Mouse (Mus musculus) forebrain, embryonic 11.5 days (tissue): ENCODE data around the gene Usp34. TPM values are rescaled to one million over a fixed set of nuclear protein-coding genes. Genes with fewer than 3 reads are reported as not detected.
"Not testable (repeated sequence)": the region's sequence is repeated elsewhere in the genome, so short reads cannot be mapped to it uniquely, and the experiment has no call there.

ENCODE experiments used
- ATAC-seq: fragments of 200-750 bp; cut with Nextera tagmentation; replicated peaks from 2 replicates; pipeline ENCODE4 v1.8.0; 2017; ENCODE audit warnings: moderate TSS enrichment; ENCODE audit not compliant: low FRiP score
- DNase-seq: peaks from one replicate; pipeline ENCODE4 v3.0.0-alpha.2; 2017; ENCODE audit warnings: low spot score
- H3K27ac ChIP-seq: fragments of 300-500 bp; sonication (generic); 2 replicates; pipeline ENCODE4 v1.5.1; 2014; ENCODE audit warnings: low read depth, low read length
- H3K27me3 ChIP-seq: fragments of 300-500 bp; sonication (generic); 2 replicates; pipeline ENCODE4 v1.6.1; 2014; ENCODE audit warnings: mild to moderate bottlenecking, low read length, mixed read lengths; ENCODE audit not compliant: control insufficient read depth, insufficient read depth
- H3K36me3 ChIP-seq: fragments of 300-500 bp; sonication (generic); 2 replicates; pipeline ENCODE4 v1.6.1; 2014; ENCODE audit warnings: mild to moderate bottlenecking, low read length, moderate library complexity, mixed read lengths; ENCODE audit not compliant: control insufficient read depth, insufficient read depth
- H3K4me1 ChIP-seq: fragments of 300-500 bp; sonication (generic); replicated peaks from 2 replicates; pipeline ENCODE4 v1.6.1; 2014; ENCODE audit warnings: low read length, mixed read lengths; ENCODE audit not compliant: control insufficient read depth, insufficient read depth
- H3K4me2 ChIP-seq: fragments of 300-500 bp; sonication (generic); 2 replicates; pipeline ENCODE4 v1.6.1; 2014; ENCODE audit warnings: low read depth, mild to moderate bottlenecking, low read length, moderate library complexity, mixed read lengths; ENCODE audit not compliant: severe bottlenecking
- H3K4me3 ChIP-seq: fragments of 300-500 bp; sonication (generic); 2 replicates; pipeline ENCODE4 v1.5.1; 2014; ENCODE audit warnings: low read depth, low read length
- H3K9ac ChIP-seq: fragments of 300-500 bp; sonication (generic); 2 replicates; pipeline ENCODE4 v1.6.1; 2014; ENCODE audit warnings: low read length
- H3K9me3 ChIP-seq: fragments of 300-500 bp; sonication (generic); 2 replicates; pipeline ENCODE4 v1.6.1; 2016; ENCODE audit warnings: low read length, mixed read lengths; ENCODE audit not compliant: control insufficient read depth
- WGBS: fragments of 180-500 bp; shearing (Covaris S2); extraction: QIAGEN DNeasy Blood & Tissue Kit; methylation state at CpG from one replicate; pipeline ENCODE4 v1.1.7; 2014; 5-methylcytosine and 5-hydroxymethylcytosine counted together
- polyA plus RNA-seq: library from polyadenylated mRNA; unstranded; fragments of >200 nt; fragmentation: Nextera tagmentation; extraction: Ambion mirVana; gene quantifications from 2 replicates; pipeline ENCODE4 v1.2.1, GENCODE M21; 2014

Gene Usp34
- polyA plus RNA-seq, 1 experiment from 2014 or later: 32.8 TPM

- H3K27me3 ChIP-seq: no peaks in the 10 kb centered on the region
- DNase-seq: no peak
- H3K4me3 ChIP-seq: no peak overlapping the region
- H3K4me1 ChIP-seq: no peaks in the 10 kb centered on the region
- no peak overlapping the region for H3K27ac ChIP-seq
- ATAC-seq: no peak
- no peak overlapping the region for H3K4me2 ChIP-seq
- no peak overlapping the region for H3K9ac ChIP-seq
- H3K36me3 ChIP-seq: peaks cover 30% of the 10 kb centered on the region
- H3K9me3 ChIP-seq: no peaks in the 10 kb centered on the region
- 92% methylated on average over 4 of the region's 4 CpGs for WGBS
These were observed 22.2 kb upstream of the Usp34 start for GRCm38 (mm10) chr11:23284469-23284868.

GRCm38 (mm10) chr11:23288866-23289265, 17.8 kb upstream of the Usp34 start:
- not testable (repeated sequence) for H3K27me3 ChIP-seq, ATAC-seq, H3K9ac ChIP-seq, H3K4me1 ChIP-seq, H3K9me3 ChIP-seq, H3K27ac ChIP-seq, DNase-seq, H3K4me2 ChIP-seq, H3K4me3 ChIP-seq
- H3K36me3 ChIP-seq: peaks cover 21% of the 10 kb centered on the region
- 91% methylated on average over 4 of the region's 4 CpGs for WGBS

GRCm38 (mm10) chr11:23297379-23297778, 9.3 kb upstream of the Usp34 start:
- WGBS: 97% methylated on average over 2 of the region's 2 CpGs
- ATAC-seq (no peak), DNase-seq (no peak)
- H3K9ac ChIP-seq: no peak overlapping the region
- H3K4me3 ChIP-seq: no peak overlapping the region
- peaks cover 20% of the 10 kb centered on the region for H3K36me3 ChIP-seq
- H3K9me3 ChIP-seq: no peaks in the 10 kb centered on the region
- H3K4me2 ChIP-seq: no peak overlapping the region
- H3K27me3 ChIP-seq: no peaks in the 10 kb centered on the region
- H3K4me1 ChIP-seq: no peaks in the 10 kb centered on the region
- no peak overlapping the region for H3K27ac ChIP-seq

- Histone ChIP-seq H3K9me3 (no peaks in the 10 kb centered on the region), H3K9ac (no peak overlapping the region), H3K4me1 (no peaks in the 10 kb centered on the region), H3K36me3 (peaks cover 14% of the 10 kb centered on the region), H3K4me3 (no peak overlapping the region), H3K27ac (no peak overlapping the region), H3K4me2 (no peak overlapping the region), H3K27me3 (no peaks in the 10 kb centered on the region)
- no peak for DNase-seq
- no peak for ATAC-seq
- 95% methylated on average over 2 of the region's 2 CpGs for WGBS
These were observed 8.4 kb upstream of the Usp34 start for GRCm38 (mm10) chr11:23298301-23298700.

GRCm38 (mm10) chr11:23299910-23300309, 6.8 kb upstream of the Usp34 start:
- ATAC-seq (peak; percentile 28; the same call in 1 of the 2 replicates), DNase-seq (no peak)
- no peak overlapping the region for H3K4me2 ChIP-seq
- H3K36me3 ChIP-seq: peaks cover 6% of the 10 kb centered on the region
- no peak overlapping the region for H3K4me3 ChIP-seq
- no peak overlapping the region for H3K27ac ChIP-seq
- H3K9me3 ChIP-seq: no peaks in the 10 kb centered on the region
- H3K4me1 ChIP-seq: no peaks in the 10 kb centered on the region
- 100% methylated on average over 1 of the region's 1 CpGs for WGBS
- no peaks in the 10 kb centered on the region for H3K27me3 ChIP-seq
- no peak overlapping the region for H3K9ac ChIP-seq

GRCm38 (mm10) chr11:23303126-23303525, 3.6 kb upstream of the Usp34 start:
- H3K4me2 ChIP-seq: no peak overlapping the region
- H3K9me3 ChIP-seq: no peaks in the 10 kb centered on the region
- no peak overlapping the region for H3K4me3 ChIP-seq
- H3K9ac ChIP-seq: no peak overlapping the region
- no peak for DNase-seq
- 66% methylated on average over 1 of the region's 1 CpGs for WGBS
- no peaks in the 10 kb centered on the region for H3K4me1 ChIP-seq
- no peaks in the 10 kb centered on the region for H3K27me3 ChIP-seq
- no peak overlapping the region for H3K27ac ChIP-seq
- H3K36me3 ChIP-seq: no peaks in the 10 kb centered on the region
- no peak for ATAC-seq

- Histone ChIP-seq H3K4me2 (peak overlapping the region; percentile 59), H3K4me3 (peak overlapping the region; percentile 93), H3K27ac (peak overlapping the region; percentile 98; the same call in 1 of the 2 replicates), H3K9ac (peak overlapping the region; percentile 92; the same call in 1 of the 2 replicates)
- DNase-seq, H3K36me3 ChIP-seq, H3K27me3 ChIP-seq, H3K9me3 ChIP-seq, H3K4me1 ChIP-seq, ATAC-seq: not testable (repeated sequence)
- 37% methylated on average over 10 of the region's 10 CpGs for WGBS
These were observed 1.5 kb upstream of the Usp34 start for GRCm38 (mm10) chr11:23305101-23305672.

- H3K9me3 ChIP-seq: no peaks in the 10 kb centered on the region
- DNase-seq: peak; percentile 99
- peak overlapping the region; percentile 59 for H3K4me2 ChIP-seq
- peak overlapping the region; percentile 98 for H3K27ac ChIP-seq
- peak overlapping the region; percentile 93 for H3K4me3 ChIP-seq
- under 1% methylated on average over 85 of the region's 98 CpGs for WGBS
- no peaks in the 10 kb centered on the region for H3K27me3 ChIP-seq
- peak overlapping the region; percentile 92 for H3K9ac ChIP-seq
- ATAC-seq: peak; percentile 95
- no peaks in the 10 kb centered on the region; the same call in 1 of the 2 replicates for H3K4me1 ChIP-seq
- no peaks in the 10 kb centered on the region for H3K36me3 ChIP-seq
These were observed 754 bp upstream of the Usp34 start for GRCm38 (mm10) chr11:23305673-23306608.
